Mouse (Mus musculus): Measurements from ENCODE around the gene Klhl2. TPM values are rescaled to one million over a fixed set of nuclear protein-coding genes. Genes with fewer than 3 reads are reported as not detected.
A peak's percentile ranks its signal among the peaks of the same experiment; 100 is the strongest.

Klhl2 gene
- total RNA-seq, 2 experiments from 2014 or later = 7.2 to 15.5 TPM

- no peak; the same call in 1 of the 2 replicates for ATAC-seq (replicated peaks; ENCODE audit: poor library complexity, severe bottlenecking)
Measured at GRCm38 (mm10) chr8:64712499-64712898, 137.3 kb downstream of the Klhl2 start.

- ATAC-seq (replicated peaks; ENCODE audit: poor library complexity, severe bottlenecking) = no peak
Measured at GRCm38 (mm10) chr8:64711544-64711943, 138.3 kb downstream of the Klhl2 start.

- ATAC-seq (replicated peaks; ENCODE audit: poor library complexity, severe bottlenecking) = no peak
Measured at GRCm38 (mm10) chr8:64707481-64707880, 142.3 kb downstream of the Klhl2 start.

- no peak for ATAC-seq (replicated peaks; ENCODE audit: poor library complexity, severe bottlenecking)
Measured at GRCm38 (mm10) chr8:64703191-64703590, 146.6 kb downstream of the Klhl2 start.

GRCm38 (mm10) chr8:64692651-64693201 is 157.1 kb downstream of the Klhl2 start, which contains the start of gene Cpe:
Cpe (minus strand) TSS chr8:64693054.
- peak; percentile 92 for ATAC-seq (replicated peaks; ENCODE audit: poor library complexity, severe bottlenecking)

- no peak for ATAC-seq (replicated peaks; ENCODE audit: poor library complexity, severe bottlenecking)
Measured at GRCm38 (mm10) chr8:64691591-64692401, 158.0 kb downstream of the Klhl2 start.

- ATAC-seq (replicated peaks; ENCODE audit: poor library complexity, severe bottlenecking) = no peak
Measured at GRCm38 (mm10) chr8:64690845-64691244, 159.0 kb downstream of the Klhl2 start.

GRCm38 (mm10) chr8:64690306-64690705 is 159.5 kb downstream of the Klhl2 start:
- no peak for ATAC-seq (replicated peaks; ENCODE audit: poor library complexity, severe bottlenecking)

Other genes starting within 250 kb of the Klhl2 start
- gene Cpe, start 157.0 kb downstream of the Klhl2 start, total RNA-seq (2014; fragmentation: Nextera tagmentation) = not detected in 2 replicates
- not detected in 2 replicates for gene Cpe, start 157.0 kb downstream of the Klhl2 start, total RNA-seq (2017)
- 14.6 and 18.3 TPM in 2 replicates for gene Msmo1, start 116.2 kb downstream of the Klhl2 start, total RNA-seq (2014; fragmentation: Nextera tagmentation)
- 35.1 and 50.0 TPM in 2 replicates for gene Msmo1, start 116.2 kb downstream of the Klhl2 start, total RNA-seq (2017)
- 38.9 and 46.6 TPM in 2 replicates for gene Tmem192, start 97.2 kb upstream of the Klhl2 start, total RNA-seq (2014; fragmentation: Nextera tagmentation)
- gene Tmem192, start 97.2 kb upstream of the Klhl2 start, total RNA-seq (2017) = 17.7 and 26.1 TPM in 2 replicates
- not detected in 2 replicates for gene Trim75, start 137.8 kb upstream of the Klhl2 start, total RNA-seq (2014; fragmentation: Nextera tagmentation)
- not detected in 2 replicates for gene Trim75, start 137.8 kb upstream of the Klhl2 start, total RNA-seq (2017)
- not detected in 2 replicates for gene Trim61, start 168.5 kb upstream of the Klhl2 start, total RNA-seq (2014; fragmentation: Nextera tagmentation)
- gene Trim61, start 168.5 kb upstream of the Klhl2 start, total RNA-seq (2017) = not detected in 2 replicates
- not detected in 2 replicates for gene Trim60, start 168.6 kb upstream of the Klhl2 start, total RNA-seq (2014; fragmentation: Nextera tagmentation)
- not detected in 2 replicates for gene Trim60, start 168.6 kb upstream of the Klhl2 start, total RNA-seq (2017)
- not detected in 2 replicates for gene Apela, start 187.3 kb upstream of the Klhl2 start, total RNA-seq (2014; fragmentation: Nextera tagmentation)
- not detected in 2 replicates for gene Apela, start 187.3 kb upstream of the Klhl2 start, total RNA-seq (2017)
- gene Gm10663, start 225.0 kb upstream of the Klhl2 start, total RNA-seq (2014; fragmentation: Nextera tagmentation) = not detected in 2 replicates
- gene Gm10663, start 225.0 kb upstream of the Klhl2 start, total RNA-seq (2017) = not detected in 2 replicates

Measured in granulocyte monocyte progenitor cell, adult 5-6 weeks (primary cell).